ENCODE assay signal across 14 mouse cellular contexts in the genomic region with DNA sequence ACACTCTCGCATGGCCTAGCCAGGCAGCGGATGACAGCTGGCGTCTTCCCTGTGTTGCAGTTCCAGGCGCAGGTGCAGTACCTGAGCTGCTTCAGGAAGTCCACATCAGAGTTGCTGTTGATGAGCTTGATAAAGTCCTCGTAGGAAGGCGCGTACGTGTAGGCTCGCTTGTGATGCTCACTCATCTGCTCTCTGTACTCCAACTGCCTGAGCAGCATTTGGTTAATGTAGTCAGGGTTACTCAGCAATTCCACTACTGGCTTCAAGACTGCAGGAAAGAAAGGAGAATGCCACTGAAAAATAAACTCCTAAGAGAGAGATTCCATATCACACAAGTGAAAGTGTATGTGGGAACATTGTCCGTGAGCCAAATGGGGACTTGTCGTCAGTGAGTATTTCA.
"Had no signal": no experiment of that assay in that cellular context is flagged by ENCODE, and none has a peak within 500 bp of the region (broad histone marks: within the 10 kb centered on the region; RNA-seq: fewer than 3 reads in every experiment).

No protein-coding gene starts in this region.

- DNase-seq: gastrocnemius, postnatal 14 days; gastrocnemius, postnatal 36 days; heart, postnatal 14 days; heart, postnatal 36 days; kidney, adult 11 months; kidney, adult 2 months; kidney, adult 9 months; kidney, postnatal 14 days; kidney, postnatal 36 days; layer of hippocampus, postnatal 36 days; left cerebral cortex, postnatal 4 days had no signal

- ATAC-seq: hindbrain, postnatal 0 days; intestine, embryonic 16.5 days; liver, embryonic 12.5 days had no signal
